Mouse (Mus musculus): ENCODE data around the gene Foxj1. TPM values are rescaled to one million over a fixed set of nuclear protein-coding genes. Genes with fewer than 3 reads are reported as not detected.
A peak's percentile ranks its signal among the peaks of the same experiment; 100 is the strongest.

Gene Foxj1
- total RNA-seq, 1 experiment from 2014 or later: not detected

GRCm38 (mm10) chr11:116353535-116353934 lies 18.3 kb upstream of the Foxj1 start:
- no peak for ATAC-seq (replicated peaks in 1 of 2; ENCODE audit: insufficient read depth in 1 of 2, low FRiP score in 2 of 2, low TSS enrichment in 1 of 2, low read depth in 1 of 2, poor library complexity in 2 of 2, severe bottlenecking in 2 of 2)

DNA sequence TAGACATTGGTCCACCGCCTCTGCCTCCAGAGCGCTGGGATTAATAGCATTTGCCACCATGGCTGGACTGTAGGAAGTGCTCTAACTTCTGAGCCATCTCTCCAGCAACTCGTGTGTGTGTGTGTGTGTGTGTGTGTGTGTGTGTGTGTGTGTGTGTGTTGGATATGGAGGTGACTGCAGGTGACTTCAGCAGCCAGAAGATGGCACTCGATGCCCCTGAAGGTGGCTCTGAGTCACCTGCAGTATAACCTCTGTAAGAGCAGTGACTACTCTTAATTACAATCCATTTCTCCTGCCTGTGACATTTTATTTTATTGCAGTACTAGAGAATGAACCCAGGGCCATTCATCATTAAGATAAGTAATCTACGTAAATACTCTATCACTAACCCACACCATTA lies 16.1 kb upstream of the Foxj1 start:
- no peak for ATAC-seq (replicated peaks in 1 of 2; ENCODE audit: insufficient read depth in 1 of 2, low FRiP score in 2 of 2, low TSS enrichment in 1 of 2, low read depth in 1 of 2, poor library complexity in 2 of 2, severe bottlenecking in 2 of 2)

- no peak for ATAC-seq (replicated peaks in 1 of 2; ENCODE audit: insufficient read depth in 1 of 2, low FRiP score in 2 of 2, low TSS enrichment in 1 of 2, low read depth in 1 of 2, poor library complexity in 2 of 2, severe bottlenecking in 2 of 2)
These were observed 12.8 kb upstream of the Foxj1 start for GRCm38 (mm10) chr11:116347955-116348354.

DNA sequence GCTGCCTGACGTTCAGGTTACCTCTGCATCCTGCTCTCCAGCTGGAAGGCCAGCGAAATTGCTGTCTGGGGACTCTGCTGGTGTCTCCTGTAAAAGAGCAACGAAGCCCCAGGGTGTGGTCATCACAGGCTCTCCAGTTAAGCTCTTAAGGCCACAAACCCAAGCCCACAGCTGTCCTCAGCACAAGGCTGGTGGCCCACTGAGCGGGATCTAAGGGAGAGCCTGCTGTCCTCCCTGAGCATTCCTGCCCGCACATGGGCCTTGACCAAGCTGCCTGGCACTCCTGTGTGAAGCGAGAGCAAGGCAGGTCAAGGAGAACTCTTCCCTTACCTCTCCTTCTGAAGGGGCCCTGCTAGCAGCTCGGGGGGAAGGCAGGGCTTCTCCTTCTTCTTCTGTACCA lies 11.8 kb upstream of the Foxj1 start:
- ATAC-seq (replicated peaks in 1 of 2; ENCODE audit: insufficient read depth in 1 of 2, low FRiP score in 2 of 2, low TSS enrichment in 1 of 2, low read depth in 1 of 2, poor library complexity in 2 of 2, severe bottlenecking in 2 of 2): no peak

DNA sequence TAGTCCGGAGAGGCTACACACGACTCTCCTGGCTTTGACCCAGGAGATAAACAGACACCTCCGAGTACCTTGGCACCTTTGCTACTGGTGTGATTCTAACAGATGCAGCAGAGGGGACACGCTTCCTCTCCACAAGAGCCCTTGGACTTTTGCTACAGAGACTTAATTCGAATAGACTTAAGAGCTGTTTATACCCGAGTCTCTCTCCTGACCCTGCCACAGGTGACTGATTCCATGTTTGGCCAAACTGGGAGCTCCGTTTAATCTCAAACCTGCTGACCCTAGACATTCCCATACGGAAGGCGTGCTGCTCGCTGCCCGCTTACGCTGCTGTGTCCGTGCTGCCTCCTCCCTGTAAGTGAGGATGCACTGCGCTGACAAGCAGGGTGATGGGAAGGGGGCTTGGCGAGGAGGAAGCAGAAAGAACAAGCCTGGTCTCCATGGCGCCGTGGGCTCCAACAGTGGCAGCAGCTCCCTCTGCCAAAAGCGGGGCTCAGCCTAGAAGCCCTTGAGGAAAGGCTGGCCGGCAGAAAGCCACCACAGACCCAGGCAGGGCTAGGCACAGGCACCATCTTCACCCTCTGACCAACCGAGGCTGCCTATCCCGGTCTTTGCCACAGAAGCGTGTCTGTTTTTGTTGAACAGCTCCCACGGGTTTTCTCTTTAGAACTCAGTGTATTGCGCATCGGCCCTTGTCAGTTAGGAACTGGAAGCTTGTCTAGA lies 7.0 kb upstream of the Foxj1 start:
- no peak for ATAC-seq (replicated peaks in 1 of 2; ENCODE audit: insufficient read depth in 1 of 2, low FRiP score in 2 of 2, low TSS enrichment in 1 of 2, low read depth in 1 of 2, poor library complexity in 2 of 2, severe bottlenecking in 2 of 2)

DNA sequence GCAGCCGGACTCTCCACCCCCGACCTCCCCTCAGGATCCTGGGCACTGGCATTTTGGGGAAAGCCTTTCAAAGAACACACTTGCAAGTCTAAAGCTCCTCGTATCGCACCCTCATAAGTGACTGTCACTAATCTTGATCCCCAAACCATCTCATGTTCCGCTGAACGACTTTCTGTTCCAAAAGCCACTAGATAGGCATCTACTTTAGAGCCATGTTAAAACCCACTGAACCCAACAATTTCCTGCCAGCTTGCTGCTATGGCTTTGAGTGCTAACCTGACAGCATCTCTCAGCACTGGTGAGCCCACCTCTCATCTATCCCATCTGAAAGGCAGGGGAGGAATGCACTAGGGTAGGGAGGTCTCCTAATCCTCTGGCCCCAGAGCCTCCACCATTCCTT lies 2.3 kb upstream of the Foxj1 start:
- no peak for ATAC-seq (replicated peaks in 1 of 2; ENCODE audit: insufficient read depth in 1 of 2, low FRiP score in 2 of 2, low TSS enrichment in 1 of 2, low read depth in 1 of 2, poor library complexity in 2 of 2, severe bottlenecking in 2 of 2)

DNA sequence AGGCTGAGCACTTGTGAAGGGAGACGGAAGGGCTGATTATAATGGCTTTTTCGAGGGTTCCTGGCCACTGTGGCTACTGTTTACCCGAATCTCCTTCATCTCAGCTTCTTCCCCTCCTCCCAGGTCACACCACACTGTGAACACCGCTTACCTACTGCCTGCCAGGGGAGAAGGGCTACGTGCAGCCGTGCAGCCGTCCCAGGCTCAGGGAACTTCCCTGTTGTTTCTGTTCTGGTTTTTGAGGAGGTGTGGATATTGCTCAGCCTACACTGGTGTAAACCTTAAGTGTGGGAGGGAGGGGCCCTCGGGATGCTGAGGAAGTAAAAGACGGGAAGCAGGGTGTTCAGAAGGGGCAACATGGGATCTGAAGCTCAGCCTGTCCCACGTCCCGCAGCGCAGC lies 1.8 kb upstream of the Foxj1 start:
- no peak for ATAC-seq (replicated peaks in 1 of 2; ENCODE audit: insufficient read depth in 1 of 2, low FRiP score in 2 of 2, low TSS enrichment in 1 of 2, low read depth in 1 of 2, poor library complexity in 2 of 2, severe bottlenecking in 2 of 2)

DNA sequence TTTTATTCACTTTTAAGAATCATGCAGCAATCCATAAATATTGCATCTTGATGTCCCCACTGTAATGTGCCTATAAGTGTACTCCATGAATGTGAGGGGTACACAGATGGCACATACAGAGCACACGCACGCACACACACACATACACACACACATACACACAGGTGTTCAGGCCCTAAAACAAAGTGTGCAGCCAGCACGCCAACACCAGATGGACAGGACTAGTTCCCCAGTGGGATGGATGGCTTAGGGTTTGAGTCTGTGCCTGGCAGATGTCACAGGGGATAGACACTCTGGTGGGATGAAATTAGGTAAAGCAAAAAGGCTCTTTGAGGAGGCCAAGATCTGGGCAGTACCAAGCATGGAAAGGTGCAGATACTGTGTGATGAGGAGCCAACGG lies 1.2 kb upstream of the Foxj1 start:
- ATAC-seq (replicated peaks in 1 of 2; ENCODE audit: insufficient read depth in 1 of 2, low FRiP score in 2 of 2, low TSS enrichment in 1 of 2, low read depth in 1 of 2, poor library complexity in 2 of 2, severe bottlenecking in 2 of 2): no peak

- no peak for ATAC-seq (replicated peaks in 1 of 2; ENCODE audit: insufficient read depth in 1 of 2, low FRiP score in 2 of 2, low TSS enrichment in 1 of 2, low read depth in 1 of 2, poor library complexity in 2 of 2, severe bottlenecking in 2 of 2)
These were observed 799 bp downstream of the Foxj1 start for GRCm38 (mm10) chr11:116334417-116334782.

- no peak for ATAC-seq (replicated peaks in 1 of 2; ENCODE audit: insufficient read depth in 1 of 2, low FRiP score in 2 of 2, low TSS enrichment in 1 of 2, low read depth in 1 of 2, poor library complexity in 2 of 2, severe bottlenecking in 2 of 2)
These were observed 1.4 kb downstream of the Foxj1 start for GRCm38 (mm10) chr11:116333526-116334416.

DNA sequence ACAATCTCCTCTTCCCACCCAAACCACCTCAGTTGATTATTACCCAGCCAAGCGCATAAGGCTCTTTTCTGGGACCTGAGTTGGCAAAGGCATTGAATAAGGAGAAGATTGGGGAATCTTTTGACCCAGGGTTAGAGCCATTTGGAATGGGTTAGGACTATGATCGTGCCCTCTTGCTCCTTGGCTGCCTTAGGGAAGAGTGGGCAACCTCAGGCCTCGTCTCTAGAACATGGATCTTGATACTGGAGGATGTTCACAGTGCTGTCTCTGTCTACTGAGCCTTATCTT lies 2.3 kb downstream of the Foxj1 start:
- no peak for ATAC-seq (replicated peaks in 1 of 2; ENCODE audit: insufficient read depth in 1 of 2, low FRiP score in 2 of 2, low TSS enrichment in 1 of 2, low read depth in 1 of 2, poor library complexity in 2 of 2, severe bottlenecking in 2 of 2)

DNA sequence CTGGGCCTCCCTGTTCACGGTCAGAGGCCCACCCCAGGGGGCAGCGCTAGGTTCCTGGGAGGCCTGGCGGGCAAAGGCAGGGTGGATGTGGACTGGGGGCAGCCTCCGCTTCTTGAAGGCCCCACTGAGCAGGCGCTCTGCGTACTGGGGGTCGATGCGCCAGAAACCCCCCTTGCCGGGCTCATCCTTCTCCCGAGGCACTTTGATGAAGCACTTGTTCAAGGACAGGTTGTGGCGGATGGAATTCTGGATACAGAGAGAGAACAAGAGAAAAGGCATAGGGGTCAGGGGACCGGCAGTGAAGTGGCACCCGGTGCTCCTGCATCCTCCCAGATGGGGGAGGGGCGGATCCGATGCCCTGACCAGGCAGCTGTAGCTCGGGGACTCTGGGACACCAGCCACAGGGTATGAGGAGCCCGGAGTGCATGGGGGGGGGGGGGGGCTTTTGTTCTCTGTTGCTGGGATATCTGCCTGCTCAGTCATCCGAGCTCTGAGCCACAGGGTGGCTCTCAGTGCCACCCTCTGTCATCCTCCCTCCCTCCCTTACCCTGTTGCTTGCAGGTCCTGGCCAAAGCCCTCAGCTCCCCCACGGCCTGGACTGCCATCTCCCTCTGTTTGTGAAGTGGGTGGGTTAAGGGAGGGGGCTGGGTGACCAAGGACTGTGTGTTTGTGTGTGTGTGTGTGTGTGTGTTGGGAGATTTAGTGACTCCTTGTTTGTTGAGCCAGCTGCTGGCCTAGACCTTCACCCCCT lies 2.8 kb downstream of the Foxj1 start:
- no peak for ATAC-seq (replicated peaks in 1 of 2; ENCODE audit: insufficient read depth in 1 of 2, low FRiP score in 2 of 2, low TSS enrichment in 1 of 2, low read depth in 1 of 2, poor library complexity in 2 of 2, severe bottlenecking in 2 of 2)

- no peak for ATAC-seq (replicated peaks in 1 of 2; ENCODE audit: insufficient read depth in 1 of 2, low FRiP score in 2 of 2, low TSS enrichment in 1 of 2, low read depth in 1 of 2, poor library complexity in 2 of 2, severe bottlenecking in 2 of 2)
These were observed 5.0 kb downstream of the Foxj1 start for GRCm38 (mm10) chr11:116330211-116330518.

DNA sequence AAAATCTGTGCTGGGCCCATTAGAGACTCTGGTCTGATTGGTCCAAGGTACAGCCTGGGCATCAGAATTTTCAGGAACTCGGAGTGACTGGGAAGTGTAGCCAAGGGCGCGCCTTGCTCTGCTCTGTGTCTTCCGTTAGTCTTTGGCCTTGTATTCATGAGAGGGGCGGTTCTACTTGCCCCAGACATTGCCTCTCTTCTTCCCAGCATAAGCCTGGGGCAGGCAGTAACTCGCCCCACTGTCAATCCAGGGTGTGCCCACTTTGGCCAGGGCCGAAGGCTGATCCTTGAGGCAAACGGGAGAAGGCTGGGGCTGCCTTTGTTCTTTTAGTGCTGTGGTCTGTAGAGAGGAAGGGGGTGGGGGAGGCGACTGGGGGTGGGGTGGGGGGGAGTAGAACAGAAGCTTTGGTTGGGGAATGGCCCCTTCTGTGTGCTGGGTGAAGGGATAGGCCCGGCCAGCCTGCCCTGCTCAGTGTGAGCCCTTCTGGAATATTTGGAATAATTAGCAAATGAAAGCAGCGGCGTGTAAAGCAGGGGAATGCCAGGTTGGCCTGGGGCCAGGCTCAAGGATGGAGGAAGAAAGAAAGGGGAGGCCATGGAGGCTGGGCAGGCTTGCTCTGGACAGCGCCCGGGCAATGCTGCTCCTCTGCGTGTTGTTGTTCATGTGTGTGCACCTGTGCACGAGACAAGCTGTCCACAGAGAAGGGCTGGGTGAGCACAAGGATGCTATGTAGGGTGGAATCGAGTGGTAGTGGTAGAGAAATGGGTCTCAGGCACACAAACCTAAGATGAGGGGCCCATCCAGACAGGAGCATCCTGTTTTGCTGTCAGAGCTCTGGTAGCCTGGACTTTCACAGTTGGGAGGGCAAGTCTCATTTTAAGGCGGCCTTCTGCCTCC lies 5.6 kb downstream of the Foxj1 start:
- ATAC-seq (replicated peaks in 1 of 2; ENCODE audit: insufficient read depth in 1 of 2, low FRiP score in 2 of 2, low TSS enrichment in 1 of 2, low read depth in 1 of 2, poor library complexity in 2 of 2, severe bottlenecking in 2 of 2): no peak

- ATAC-seq (replicated peaks in 1 of 2; ENCODE audit: insufficient read depth in 1 of 2, low FRiP score in 2 of 2, low TSS enrichment in 1 of 2, low read depth in 1 of 2, poor library complexity in 2 of 2, severe bottlenecking in 2 of 2): no peak
These were observed 8.1 kb downstream of the Foxj1 start for GRCm38 (mm10) chr11:116326963-116327603.

DNA sequence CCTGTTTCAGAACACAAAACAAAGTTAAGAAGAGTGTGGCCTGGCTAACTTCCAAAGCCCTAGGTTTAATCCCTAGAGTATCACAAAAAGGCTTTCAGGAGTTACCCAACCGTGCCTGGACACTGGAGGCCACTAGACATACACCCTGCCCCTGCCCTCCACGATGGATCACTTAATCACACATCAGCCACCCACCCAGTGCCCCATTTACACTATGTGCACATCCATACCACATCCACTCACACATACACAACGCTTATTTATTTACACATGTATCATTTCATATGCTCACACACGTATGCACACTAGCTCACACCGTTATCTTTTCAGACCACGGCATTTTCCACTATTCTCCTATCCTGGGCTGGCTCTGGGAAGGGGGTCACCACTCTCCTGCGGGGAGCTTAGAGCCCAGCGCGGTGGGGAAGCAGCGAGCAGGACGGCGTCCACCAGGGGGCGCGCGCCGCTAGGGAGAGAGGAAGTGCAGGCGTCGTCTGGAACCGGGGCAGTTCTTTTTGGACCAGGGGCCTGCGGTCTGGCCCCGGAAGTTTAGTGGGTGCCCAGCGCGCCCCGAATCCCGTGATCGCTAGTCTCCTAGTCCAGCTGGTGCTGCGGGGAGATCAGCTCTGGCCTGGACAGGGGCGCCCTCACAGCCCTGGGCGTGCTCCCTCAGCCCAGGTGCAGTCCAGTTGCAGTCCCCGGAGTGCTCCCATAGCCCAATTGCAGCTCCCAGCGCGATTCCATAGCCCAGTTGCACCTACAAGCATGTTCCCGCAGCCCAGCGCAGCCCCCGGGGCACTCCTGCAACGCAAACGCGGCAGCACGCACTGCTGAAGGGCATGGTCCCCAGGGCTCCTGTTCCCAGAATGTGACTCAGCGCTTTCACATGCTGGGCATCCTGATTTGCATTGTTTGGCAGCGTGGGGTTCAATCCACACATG lies 16.2 kb downstream of the Foxj1 start:
- peak; percentile 79 to 88 for ATAC-seq (replicated peaks in 1 of 2; ENCODE audit: insufficient read depth in 1 of 2, low FRiP score in 2 of 2, low TSS enrichment in 1 of 2, low read depth in 1 of 2, poor library complexity in 2 of 2, severe bottlenecking in 2 of 2)
